Mouse (Mus musculus) inflammation-experienced regulatory T-cells (primary cell): ENCODE data around the gene Tpm3-rs7. TPM values are rescaled to one million over a fixed set of nuclear protein-coding genes. Genes with fewer than 3 reads are reported as not detected.

Experiments used
- polyA plus RNA-seq, 2 experiments: library from polyadenylated mRNA; unstranded; fragments of 100-300 nt; shearing (Covaris generic); gene quantifications; one replicate each; pipeline ENCODE4 v1.2.1; 2017

Gene Tpm3-rs7
- 1 to 10 TPM; 8.9 to 9.6 TPM for polyA plus RNA-seq

GRCm38 (mm10) chr14:113314499-113314898 is at the start of gene Tpm3-rs7:
Tpm3-rs7 (plus strand) TSS chr14:113314608.

